Mouse (Mus musculus): ENCODE measurements around the gene Cmss1.

DNA sequence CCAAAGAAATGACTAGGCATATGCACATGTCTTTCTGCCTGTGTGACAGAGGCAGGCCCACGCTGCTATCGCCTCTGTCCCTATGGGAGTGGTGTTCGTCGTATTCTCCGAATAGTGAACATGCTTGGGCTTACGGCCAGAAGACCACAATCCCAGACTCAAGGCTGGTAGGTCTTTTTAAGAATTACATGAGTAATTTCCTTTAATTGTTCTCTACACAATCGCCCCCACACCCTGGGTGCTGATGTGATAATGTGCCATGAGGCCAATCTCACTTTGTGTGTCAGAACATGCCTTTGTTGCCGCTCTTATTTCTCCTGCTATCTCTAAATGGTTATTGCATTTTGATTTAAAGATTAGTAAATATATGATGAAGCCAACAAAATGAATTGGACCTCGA is 121.4 kb downstream of the Cmss1 start:
- TF ChIP-seq POLR2AphosphoS2 (IDR thresholded peaks at IDR 0.05; ENCODE audit: insufficient read length, low read depth) (no peak), E2F4 (IDR thresholded peaks at IDR 0.05; ENCODE audit: insufficient read depth) (no peak), POLR2A (IDR thresholded peaks at IDR 0.05; ENCODE audit: insufficient read length, low read depth) (no peak), MAX (IDR thresholded peaks at IDR 0.05; ENCODE audit: low read depth) (no peak), TCF3 (IDR thresholded peaks at IDR 0.05; ENCODE audit: insufficient read length, low read depth) (no peak), MYOG (IDR thresholded peaks at IDR 0.05; ENCODE audit: control insufficient read depth in 1 of 3, insufficient read depth in 1 of 3, insufficient read length in 2 of 3, low read depth in 2 of 3) (no peak), CEBPB (IDR thresholded peaks at IDR 0.05; ENCODE audit: insufficient read depth, poor library complexity, severe bottlenecking) (no peak), SRF (IDR thresholded peaks at IDR 0.05; ENCODE audit: control insufficient read depth, insufficient read length, low read depth) (no peak), TCF12 (IDR thresholded peaks at IDR 0.05; ENCODE audit: insufficient read depth, poor library complexity, severe bottlenecking) (no peak), USF1 (IDR thresholded peaks at IDR 0.05; ENCODE audit: low read depth) (no peak), MYOD1 (IDR thresholded peaks at IDR 0.05; ENCODE audit: control insufficient read depth in 1 of 3, insufficient read length in 2 of 3, low read depth in 2 of 3) (no peak), REST (IDR thresholded peaks at IDR 0.05; ENCODE audit: insufficient read depth, insufficient read length) (no peak)

Measured in myocyte (in vitro differentiated cells).